Mouse (Mus musculus) c-Kit-positive CD71-positive TER-119-negative erythroid progenitor cells, embryonic 14.5 days (primary cell): ENCODE measurements around the gene Slc10a3.
"Not testable (repeated sequence)": the region's sequence is repeated elsewhere in the genome, so short reads cannot be mapped to it uniquely, and the experiment has no call there.

Source experiments
- DNase-seq: peaks from one replicate; pipeline ENCODE4 v3.0.0-alpha.2; 2013; ENCODE audit warnings: low read depth

Gene Slc10a3

GRCm38 (mm10) chrX:74372888-74373549 is at the start of gene Slc10a3, which contains the start of gene Ubl4a:
Slc10a3 (minus strand) TSS chrX:74373349.
Ubl4a (minus strand) TSS chrX:74373218.
- peak; percentile 74 for DNase-seq

- no peak for DNase-seq
Measured at GRCm38 (mm10) chrX:74413377-74413776, 40.2 kb upstream of the Slc10a3 start.

GRCm38 (mm10) chrX:74408340-74408739 is 35.2 kb upstream of the Slc10a3 start:
- no peak for DNase-seq

GRCm38 (mm10) chrX:74400136-74400535 is 27.0 kb upstream of the Slc10a3 start:
- no peak for DNase-seq

- DNase-seq: peak; percentile 74
Measured at GRCm38 (mm10) chrX:74392535-74393443, 19.6 kb upstream of the Slc10a3 start, which contains the start of the genes Fam3a and Ikbkg. Fam3a (minus strand) TSS chrX:74393272. Ikbkg (plus strand) TSS chrX:74393290.

GRCm38 (mm10) chrX:74388153-74388552 is 15.0 kb upstream of the Slc10a3 start:
- no peak for DNase-seq

GRCm38 (mm10) chrX:74384451-74384850 is 11.3 kb upstream of the Slc10a3 start:
- DNase-seq: no peak

- DNase-seq: no peak
Measured at GRCm38 (mm10) chrX:74368209-74368909, 4.8 kb downstream of the Slc10a3 start.

- no peak for DNase-seq
Measured at GRCm38 (mm10) chrX:74367512-74367911, 5.6 kb downstream of the Slc10a3 start.

GRCm38 (mm10) chrX:74359171-74359570 is 14.0 kb downstream of the Slc10a3 start:
- DNase-seq: no peak

GRCm38 (mm10) chrX:74357069-74357468 is 16.1 kb downstream of the Slc10a3 start:
- DNase-seq: not testable (repeated sequence)

- peak; percentile 47 for DNase-seq
Measured at GRCm38 (mm10) chrX:74353467-74353770, 19.7 kb downstream of the Slc10a3 start, which contains the start of gene Lage3. Lage3 (minus strand) TSS chrX:74353618.

- no peak for DNase-seq
Measured at GRCm38 (mm10) chrX:74352645-74353466, 20.3 kb downstream of the Slc10a3 start.

GRCm38 (mm10) chrX:74330166-74330930 is 42.8 kb downstream of the Slc10a3 start:
- no peak for DNase-seq

GRCm38 (mm10) chrX:74329215-74329671 is 43.9 kb downstream of the Slc10a3 start:
- no peak for DNase-seq

- peak; percentile 44 for DNase-seq
Measured at GRCm38 (mm10) chrX:74328725-74329161, 44.4 kb downstream of the Slc10a3 start, which contains the start of gene Plxna3. Plxna3 (plus strand) TSS chrX:74329066.
